Mouse (Mus musculus) thymus, postnatal 4 days (tissue): Measurements from ENCODE around the gene Spast.
"Not testable (repeated sequence)": the region's sequence is repeated elsewhere in the genome, so short reads cannot be mapped to it uniquely, and the experiment has no call there.

Experiments used
- DNase-seq: peaks from one replicate; pipeline ENCODE4 v3.0.0; 2021

Spast gene

DNA sequence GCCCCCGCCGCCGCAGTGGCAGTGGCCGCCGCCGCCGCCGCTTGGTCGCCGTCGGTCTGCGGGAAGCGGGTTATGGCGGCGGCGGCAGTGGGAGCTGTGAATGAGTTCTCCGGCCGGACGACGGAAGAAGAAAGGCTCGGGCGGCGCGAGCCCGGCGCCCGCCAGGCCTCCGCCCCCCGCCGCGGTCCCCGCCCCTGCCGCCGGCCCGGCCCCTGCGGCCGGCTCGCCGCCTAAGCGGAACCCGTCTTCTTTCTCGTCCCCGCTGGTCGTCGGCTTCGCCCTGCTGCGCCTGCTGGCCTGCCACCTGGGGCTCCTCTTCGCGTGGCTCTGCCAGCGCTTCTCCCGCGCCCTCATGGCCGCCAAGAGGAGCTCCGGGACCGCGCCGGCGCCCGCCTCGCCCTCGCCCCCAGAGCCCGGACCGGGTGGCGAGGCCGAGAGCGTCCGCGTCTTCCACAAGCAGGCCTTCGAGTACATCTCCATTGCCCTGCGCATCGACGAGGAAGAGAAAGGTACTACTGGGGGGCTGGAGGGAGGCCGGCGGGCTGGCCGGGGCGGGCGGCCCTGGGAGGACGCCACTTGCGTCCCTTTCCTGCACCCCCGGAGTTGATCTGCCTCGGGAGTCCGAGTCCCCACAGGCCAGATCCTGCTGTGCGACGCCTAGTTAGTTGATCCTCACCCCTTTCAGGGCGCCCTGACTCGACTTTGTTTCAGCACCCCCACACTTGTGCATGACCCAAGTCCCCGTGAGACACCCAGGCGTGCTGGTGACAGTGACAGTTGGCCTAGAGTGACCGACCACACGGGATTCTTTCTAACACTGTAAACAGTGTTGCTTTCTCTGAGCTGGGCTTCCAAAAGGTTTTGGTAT, at the start of gene Spast:
TSS of gene Spast (plus strand) at position 51 of the 868 bp plus-strand sequence.
- peak; percentile 72 for DNase-seq

GRCm38 (mm10) chr17:74290198-74290597, 48.6 kb upstream of the Spast start:
- no peak for DNase-seq

GRCm38 (mm10) chr17:74290869-74291268, 47.9 kb upstream of the Spast start:
- no peak for DNase-seq

DNA sequence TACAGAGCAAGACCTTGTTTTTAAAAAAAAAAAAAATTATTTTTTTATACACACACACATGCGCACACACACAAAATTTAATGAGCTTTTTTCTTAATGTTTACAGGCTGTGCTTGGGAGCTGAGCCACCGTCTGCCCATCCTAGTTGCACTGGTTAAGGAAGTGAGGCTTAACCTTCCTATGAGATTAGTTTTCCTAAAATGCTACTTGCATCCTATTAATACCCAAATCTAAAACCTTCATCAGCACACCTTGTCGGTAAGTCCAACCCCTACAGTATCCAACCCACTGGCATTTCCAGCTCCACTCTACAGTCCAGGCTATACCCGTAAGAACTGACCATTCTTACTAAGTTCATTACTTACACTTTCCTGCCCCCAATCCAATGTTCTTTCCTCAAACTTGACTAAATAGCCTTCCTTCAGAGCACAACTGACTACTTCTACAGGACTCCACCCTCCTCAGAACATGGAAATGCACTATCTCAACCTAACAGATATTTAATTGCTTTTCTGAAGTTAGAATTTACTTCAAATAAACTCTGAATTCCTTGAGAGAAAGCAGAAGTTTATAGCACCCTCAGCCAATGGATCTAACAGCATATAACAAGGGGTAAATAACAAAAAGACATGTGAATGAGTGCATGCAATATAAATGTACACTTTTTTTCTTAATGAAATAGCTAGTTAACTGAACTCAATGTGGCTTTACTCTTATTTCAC, 47.0 kb upstream of the Spast start:
- no peak for DNase-seq

DNA sequence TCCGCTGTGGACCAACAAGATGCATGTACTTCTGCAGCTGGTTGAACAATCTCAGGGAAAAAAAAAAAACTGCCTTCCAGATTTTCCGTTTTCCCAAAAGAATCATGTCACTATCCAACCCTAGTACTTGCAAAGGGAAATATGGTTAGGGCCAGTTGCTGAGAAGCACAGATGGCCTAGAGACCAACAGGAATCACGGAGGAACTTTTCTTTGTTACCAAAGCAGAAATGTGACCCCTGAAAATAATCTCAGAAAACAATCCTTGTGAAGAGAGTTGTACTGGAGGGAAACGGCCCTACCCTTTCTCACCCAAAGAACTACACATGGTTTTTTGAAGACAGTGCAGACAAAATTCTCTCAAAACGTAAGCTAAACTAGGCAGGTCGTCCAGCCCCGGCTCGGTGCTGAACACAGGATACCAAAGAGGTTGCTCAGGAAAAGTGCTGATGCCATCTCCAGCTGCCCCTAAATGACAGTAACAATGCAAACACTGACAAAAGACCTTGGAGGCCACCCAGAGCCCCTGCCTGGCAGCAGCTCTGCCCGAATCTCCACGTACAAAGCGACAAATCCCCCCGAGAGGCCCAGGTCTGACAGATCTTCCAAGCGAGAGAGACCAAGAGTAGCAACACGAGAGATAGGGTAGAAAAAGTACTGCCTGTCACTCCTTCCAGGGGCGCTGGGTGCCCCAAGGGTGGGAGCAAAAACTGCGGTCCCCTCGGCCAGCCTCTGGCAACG, 44.9 kb upstream of the Spast start:
- DNase-seq, result peak; percentile 62

- DNase-seq, result peak; percentile 82
Measured at GRCm38 (mm10) chr17:74294426-74295025, 44.3 kb upstream of the Spast start.

- DNase-seq, result peak; percentile 90
Measured at GRCm38 (mm10) chr17:74295026-74295970, 43.5 kb upstream of the Spast start, which contains the start of gene Memo1. Gene Memo1, minus strand, starts transcription at chr17:74295521.

GRCm38 (mm10) chr17:74296076-74296823, 42.5 kb upstream of the Spast start:
- DNase-seq, result peak; percentile 41

DNA sequence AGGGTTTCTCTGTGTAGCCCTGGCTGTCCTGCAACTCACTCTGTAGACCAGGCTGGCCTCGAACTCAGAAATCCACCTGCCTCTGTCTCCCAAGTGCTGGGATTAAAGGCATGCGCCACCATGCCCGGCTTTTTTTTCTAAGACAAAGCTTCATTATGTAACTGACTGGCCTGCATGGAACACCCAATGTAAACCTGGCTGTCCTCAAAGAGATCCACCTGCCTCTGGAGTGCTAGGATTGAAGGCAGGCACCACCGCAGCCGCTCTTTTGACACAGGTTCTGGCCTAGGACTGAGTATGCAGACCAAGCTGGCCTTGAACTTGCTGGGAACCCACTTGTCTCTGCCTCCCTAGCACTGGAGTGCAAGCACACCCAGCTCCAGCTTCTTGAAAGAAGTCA, 41.8 kb upstream of the Spast start:
- not testable (repeated sequence) for DNase-seq

GRCm38 (mm10) chr17:74300089-74300488, 38.7 kb upstream of the Spast start:
- DNase-seq, result no peak

GRCm38 (mm10) chr17:74304060-74304459, 34.7 kb upstream of the Spast start:
- DNase-seq, result no peak

DNA sequence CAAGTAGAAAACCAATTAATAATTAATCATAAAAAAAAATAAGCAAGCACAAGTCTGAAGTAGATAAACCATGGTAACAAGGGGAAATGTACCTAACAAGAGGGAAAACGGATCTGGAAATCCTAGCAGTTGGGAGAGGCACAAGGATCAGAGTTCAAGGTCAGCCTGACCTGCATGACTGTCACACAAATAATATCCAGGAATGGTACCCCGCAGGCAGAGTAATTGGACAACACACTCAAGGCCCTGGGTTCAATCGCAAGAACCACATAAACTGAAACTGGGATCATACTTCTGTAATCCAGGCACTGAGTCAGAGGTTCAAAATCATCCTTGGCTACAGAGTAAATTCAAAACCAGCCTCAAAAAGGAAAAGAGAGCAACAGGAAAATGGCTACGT, 33.2 kb upstream of the Spast start:
- DNase-seq, result no peak

DNA sequence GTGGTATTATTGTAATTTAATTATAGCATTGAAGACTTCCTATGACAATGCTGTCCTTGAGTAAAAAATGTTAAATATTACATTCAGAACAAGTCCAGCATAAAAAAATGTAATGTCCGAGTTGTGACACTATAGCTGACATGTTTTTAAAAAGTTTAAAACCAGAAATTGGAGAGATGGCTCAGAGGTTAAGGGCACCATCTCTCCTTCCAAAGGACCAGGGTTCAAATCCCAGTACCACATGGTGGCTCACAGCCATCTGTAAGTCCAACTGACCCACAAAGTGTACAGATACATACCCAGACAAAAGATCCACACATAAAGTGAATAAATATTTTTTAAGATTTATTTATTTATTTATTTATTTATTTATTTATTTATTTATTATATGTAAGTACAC, 32.8 kb upstream of the Spast start:
- no peak for DNase-seq

- no peak for DNase-seq
Measured at GRCm38 (mm10) chr17:74315445-74316308, 23.1 kb upstream of the Spast start.

GRCm38 (mm10) chr17:74316309-74316863, 22.4 kb upstream of the Spast start:
- DNase-seq, result peak; percentile 91

- DNase-seq, result no peak
Measured at GRCm38 (mm10) chr17:74318721-74319120, 20.1 kb upstream of the Spast start.

DNA sequence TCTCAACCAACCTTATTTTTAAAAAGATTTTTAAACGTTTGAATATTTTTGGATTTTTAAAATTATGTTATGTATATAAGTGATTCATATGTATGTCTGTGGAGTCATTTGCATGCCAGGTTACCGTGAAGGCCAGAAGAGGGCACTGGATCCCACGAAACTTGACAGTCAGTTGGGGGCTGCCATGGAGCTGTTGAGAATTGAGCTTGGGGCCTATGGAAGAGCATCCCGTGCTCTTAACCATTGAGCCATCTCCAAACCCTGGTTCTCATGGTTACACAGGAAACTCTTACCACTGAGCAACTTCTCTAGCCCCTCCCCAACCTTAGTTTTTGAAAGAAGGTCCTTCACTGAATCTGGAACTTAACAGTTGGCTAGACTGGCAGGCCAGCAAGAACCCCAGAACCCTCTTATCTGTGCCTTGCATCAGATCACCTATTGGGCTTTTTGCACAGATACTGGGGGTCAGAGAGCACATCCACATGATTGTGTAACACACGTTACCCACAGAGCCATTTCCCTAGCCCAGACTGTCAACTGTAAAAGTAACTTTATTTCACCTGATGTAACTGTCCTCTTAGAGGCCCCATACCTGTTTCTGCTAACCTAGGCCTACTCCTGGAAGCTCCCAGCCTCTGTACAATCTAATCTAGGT, 16.3 kb upstream of the Spast start:
- DNase-seq, result peak; percentile 53

GRCm38 (mm10) chr17:74323844-74324243, 14.9 kb upstream of the Spast start, which contains the start of gene Dpy30:
Gene Dpy30, minus strand, starts transcription at chr17:74323944.
- no peak for DNase-seq

GRCm38 (mm10) chr17:74327195-74327594, 11.6 kb upstream of the Spast start:
- not testable (repeated sequence) for DNase-seq
